Mouse (Mus musculus) frontal cortex, postnatal 25 days (tissue): Measurements from ENCODE around the gene Sugct.
"Not testable (repeated sequence)": the region's sequence is repeated elsewhere in the genome, so short reads cannot be mapped to it uniquely, and the experiment has no call there.

Experiments
- DNase-seq, 2 experiments: peaks; one replicate each; pipeline ENCODE4 v3.0.0; 2022; ENCODE audit warnings: low spot score in 2 of 2

The Sugct gene

GRCm38 (mm10) chr13:16901424-16901823 is 793.9 kb downstream of the Sugct start:
- no peak for DNase-seq

DNA sequence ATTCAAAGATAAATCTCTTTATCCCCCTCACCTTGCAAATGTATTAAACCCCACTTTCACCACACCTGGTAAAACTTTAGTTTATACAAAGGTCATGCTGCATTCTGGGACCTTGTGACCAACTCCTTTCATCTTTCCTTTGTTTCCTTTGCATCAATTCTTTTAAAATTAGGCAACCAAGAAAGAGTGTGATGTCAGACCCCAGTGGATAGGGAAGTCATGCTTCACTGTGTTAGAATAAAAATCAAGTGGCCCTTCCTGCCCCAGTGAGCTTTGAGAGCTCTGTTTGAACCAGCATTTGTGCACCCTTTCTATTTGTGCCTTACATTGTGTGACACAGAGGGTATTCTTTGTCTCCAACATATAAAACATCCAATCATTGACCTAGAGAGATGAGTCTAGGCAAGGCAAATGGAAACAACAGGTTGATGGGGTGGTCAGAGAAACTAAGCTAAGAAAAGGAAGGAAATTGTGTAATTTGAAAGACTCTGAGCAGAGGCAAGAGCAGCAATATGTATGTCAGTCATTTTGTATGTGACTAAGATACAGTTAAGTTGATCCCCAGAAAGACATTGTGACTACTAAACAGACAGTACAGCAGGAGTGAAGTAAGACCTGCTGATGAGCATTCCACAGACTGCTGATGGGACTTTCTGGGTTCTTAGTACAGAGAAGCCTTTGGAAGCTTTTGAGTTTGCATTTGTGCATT is 797.1 kb downstream of the Sugct start:
- no peak for DNase-seq

DNA sequence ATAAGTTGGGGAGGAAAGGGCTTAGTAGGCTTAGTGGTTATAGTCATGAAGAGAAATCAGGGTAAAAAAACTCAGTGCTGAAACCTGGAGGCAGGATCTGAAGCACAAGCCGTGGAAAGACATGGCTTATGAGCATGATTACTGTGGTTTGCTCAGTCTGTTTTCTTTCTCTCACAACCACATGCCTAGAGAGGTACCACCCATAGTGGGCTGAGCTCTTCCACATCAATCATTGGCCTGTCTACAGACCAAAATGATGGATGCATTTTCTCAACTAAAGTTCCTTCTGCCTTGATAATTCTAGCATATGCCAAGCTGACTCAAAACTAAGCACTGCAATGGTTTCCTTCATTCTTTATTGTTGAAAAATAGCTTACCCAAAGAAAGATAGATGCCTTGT is 817.3 kb downstream of the Sugct start:
- no peak for DNase-seq

DNA sequence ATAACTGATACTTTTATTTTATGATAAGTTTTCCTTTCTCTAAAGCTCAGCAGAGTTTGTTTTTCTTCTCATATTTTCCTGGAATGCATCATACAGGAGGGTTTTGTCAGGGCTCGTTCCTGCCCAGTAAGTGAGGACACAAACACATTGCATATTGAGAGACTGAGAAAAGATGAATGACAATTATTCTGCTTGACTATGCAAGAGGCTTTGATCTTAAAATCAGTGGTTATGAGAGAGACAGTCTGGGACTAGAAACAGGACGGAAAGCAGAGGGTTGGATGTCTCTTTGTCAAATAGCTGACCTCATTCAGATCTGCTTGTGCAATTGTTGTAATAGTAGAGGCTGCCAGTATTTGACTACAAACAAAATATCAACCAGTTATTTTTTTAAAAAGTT is 835.4 kb downstream of the Sugct start:
- DNase-seq, result no peak

DNA sequence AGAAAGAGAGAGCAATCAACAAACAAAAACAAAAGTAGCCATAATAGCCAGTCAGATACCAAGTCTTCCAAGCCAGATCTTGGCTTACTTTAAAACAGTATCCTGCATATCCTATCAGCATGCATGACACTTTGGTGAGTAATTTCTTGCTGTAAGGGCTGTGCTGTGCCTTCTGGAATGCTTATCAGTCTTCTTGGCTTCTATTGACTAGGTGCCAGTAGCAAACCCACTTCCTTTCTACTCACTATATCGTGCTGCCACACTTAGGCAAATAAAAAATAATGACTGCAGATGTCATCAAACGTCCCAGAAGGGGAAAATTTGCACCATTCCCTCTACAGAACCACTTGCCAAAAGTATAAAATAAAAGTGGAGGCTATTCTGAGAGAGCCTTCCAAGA is 848.1 kb downstream of the Sugct start:
- DNase-seq, result no peak

GRCm38 (mm10) chr13:16840994-16841393 is 854.4 kb downstream of the Sugct start:
- no peak for DNase-seq

DNA sequence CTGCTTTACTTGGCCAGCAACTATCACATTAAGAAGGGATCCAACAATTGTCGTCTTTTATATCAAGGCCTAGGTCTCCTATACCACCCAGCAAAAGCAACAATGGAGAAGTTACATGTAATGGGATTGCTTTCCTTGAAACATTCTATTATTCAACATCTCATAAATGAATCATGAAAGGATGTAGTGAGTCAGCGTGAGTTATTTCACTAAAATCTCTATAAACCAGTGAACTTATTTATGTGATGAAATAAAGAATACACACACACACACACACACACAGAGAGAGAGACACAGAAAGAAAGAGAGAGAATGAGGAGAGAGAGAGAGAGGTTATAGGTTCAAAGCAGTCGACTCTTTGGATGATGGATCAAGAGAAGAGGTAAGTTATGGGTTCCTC is 856.9 kb downstream of the Sugct start:
- no peak for DNase-seq

DNA sequence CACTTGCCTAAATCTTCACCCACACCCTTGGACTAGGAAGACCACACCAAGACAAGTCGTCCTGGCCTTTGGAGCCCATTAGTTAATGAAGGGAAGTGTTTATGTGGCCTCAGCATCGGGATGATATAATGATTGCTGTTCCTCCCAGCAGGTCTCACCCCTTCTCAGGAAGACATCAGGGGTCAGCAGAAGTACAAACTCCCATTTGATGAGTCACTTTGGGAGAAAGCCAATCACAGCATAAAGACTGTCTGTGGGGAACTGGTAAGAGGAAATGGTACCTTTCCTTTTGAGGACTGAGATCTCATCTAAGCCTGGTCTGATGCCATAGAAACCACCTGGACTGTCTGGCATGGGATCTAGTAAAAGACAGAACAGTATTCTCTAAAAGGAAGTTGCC is 860.2 kb downstream of the Sugct start:
- no peak for DNase-seq

GRCm38 (mm10) chr13:16833069-16833468 is 862.3 kb downstream of the Sugct start:
- DNase-seq, result no peak

GRCm38 (mm10) chr13:16831840-16832239 is 863.5 kb downstream of the Sugct start:
- DNase-seq, result no peak

DNA sequence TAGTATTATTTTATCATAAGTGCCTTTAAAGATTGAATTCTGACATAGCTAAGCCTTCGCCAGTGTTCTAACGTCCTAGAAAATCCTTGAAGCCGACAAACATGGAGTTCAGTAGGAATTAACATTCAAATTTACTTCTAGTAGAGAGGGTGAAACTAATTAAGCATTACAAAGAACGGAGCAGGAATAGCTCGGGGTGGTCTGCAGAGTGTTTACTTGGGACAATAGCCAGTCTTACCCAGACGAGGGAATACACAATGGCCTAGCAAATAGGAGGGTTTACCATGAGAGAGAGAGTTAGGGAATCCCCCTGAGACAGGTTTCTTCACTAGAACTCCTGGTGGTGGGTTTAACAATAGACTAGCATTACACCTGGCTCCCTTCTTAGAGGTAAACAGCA is 865.1 kb downstream of the Sugct start:
- DNase-seq, result not testable (repeated sequence)

DNA sequence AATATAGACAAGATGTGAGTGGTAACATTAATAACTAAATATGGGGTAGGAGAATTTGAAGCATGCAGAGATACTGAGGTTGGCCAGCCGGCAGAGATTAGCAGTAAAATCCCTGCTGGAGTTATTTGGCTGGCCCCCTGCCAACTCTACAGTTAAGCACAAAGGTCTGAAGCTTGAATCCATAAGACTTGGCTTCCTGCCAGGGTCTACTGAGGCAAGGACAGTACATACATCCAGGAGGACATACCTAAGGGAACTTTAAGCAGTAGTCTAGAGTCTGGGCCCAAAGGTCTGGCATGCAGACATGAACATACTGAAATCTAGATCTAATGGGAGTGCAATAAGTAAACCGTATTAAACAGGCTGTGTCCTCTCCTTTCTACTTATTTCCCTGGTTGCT is 865.8 kb downstream of the Sugct start:
- no peak for DNase-seq

GRCm38 (mm10) chr13:16825619-16826018 is 869.7 kb downstream of the Sugct start:
- DNase-seq, result no peak

GRCm38 (mm10) chr13:16821785-16822184 is 873.6 kb downstream of the Sugct start:
- DNase-seq, result no peak

GRCm38 (mm10) chr13:16817471-16817870 is 877.9 kb downstream of the Sugct start:
- DNase-seq, result no peak

GRCm38 (mm10) chr13:16816747-16817146 is 878.6 kb downstream of the Sugct start:
- DNase-seq, result no peak

DNA sequence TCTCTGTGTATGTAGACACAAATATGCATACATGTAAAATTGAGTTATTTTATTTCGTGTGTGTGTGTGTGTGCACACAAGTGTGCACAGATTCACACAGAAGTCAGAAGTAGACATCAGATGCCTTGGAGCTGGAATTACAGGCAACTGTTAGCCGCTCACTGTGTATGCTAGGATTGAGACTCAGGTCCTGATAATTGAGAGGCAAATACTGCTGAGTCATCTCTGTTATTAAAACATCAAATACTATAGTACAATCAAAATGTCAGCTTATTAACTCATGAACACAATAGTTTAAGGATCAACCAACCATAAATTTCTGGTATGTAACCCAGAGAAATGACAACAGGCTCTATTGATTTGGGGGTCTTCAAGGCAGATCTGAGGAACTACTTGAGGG is 883.1 kb downstream of the Sugct start:
- no peak for DNase-seq
